Mouse (Mus musculus) heart, postnatal 0 days (tissue): ENCODE measurements at regions not wholly inside any gene's neighbourhood (a gene's known extent, or its start where the extent isn't known, plus 50 kb on each side); places are given as distances from the start of the nearest gene placed in this dataset.

Source experiments
- ATAC-seq: fragments of 200-750 bp; cut with Nextera tagmentation; 2 replicates; pipeline ENCODE4 v1.8.0; 2017; ENCODE audit warnings: low read depth, moderate number of reproducible peaks, moderate library complexity; ENCODE audit not compliant: insufficient read depth
- DNase-seq: peaks from one replicate; pipeline ENCODE4 v3.0.0-alpha.2; 2016; ENCODE audit warnings: low spot score
- H3K27ac ChIP-seq: fragments of 300-500 bp; sonication (generic); 2 replicates; pipeline ENCODE4 v1.5.1; 2014; ENCODE audit warnings: low read depth, mild to moderate bottlenecking
- H3K27me3 ChIP-seq: fragments of 300-500 bp; sonication (generic); 2 replicates; pipeline ENCODE4 v1.6.1; 2014; ENCODE audit warnings: low read length, mixed read lengths; ENCODE audit not compliant: control insufficient read depth, insufficient read depth
- H3K36me3 ChIP-seq: fragments of 300-500 bp; sonication (generic); replicated peaks from 2 replicates; pipeline ENCODE4 v1.6.1; 2014; ENCODE audit warnings: low read length, mixed read lengths; ENCODE audit not compliant: control insufficient read depth, insufficient read depth
- H3K4me1 ChIP-seq: fragments of 300-500 bp; sonication (generic); 2 replicates; pipeline ENCODE4 v1.6.1; 2014; ENCODE audit warnings: antibody characterized with exemption; ENCODE audit not compliant: control insufficient read depth, insufficient read depth
- H3K4me2 ChIP-seq: fragments of 300-500 bp; sonication (generic); 2 replicates; pipeline ENCODE4 v1.6.1; 2014; ENCODE audit warnings: low read depth, mild to moderate bottlenecking, low read length, moderate library complexity
- H3K4me3 ChIP-seq: fragments of 300-500 bp; sonication (generic); 2 replicates; pipeline ENCODE4 v1.5.1; 2014; ENCODE audit warnings: low read depth, low read length
- H3K9ac ChIP-seq: fragments of 300-500 bp; sonication (generic); replicated peaks from 2 replicates; pipeline ENCODE4 v1.6.1; 2014; ENCODE audit warnings: low read depth, low read length, mixed read lengths
- H3K9me3 ChIP-seq: fragments of 300-500 bp; sonication (generic); replicated peaks from 2 replicates; pipeline ENCODE4 v1.6.1; 2016; ENCODE audit warnings: low read length; ENCODE audit not compliant: control insufficient read depth
- CTCF ChIP-seq: IDR thresholded peaks from 2 replicates; pipeline ENCODE4 v1.5.1; 2016; ENCODE audit warnings: antibody characterized with exemption, control low read depth, low read depth
- EP300 ChIP-seq: IDR thresholded peaks from 2 replicates; pipeline ENCODE4 v1.6.1; 2016; ENCODE audit warnings: antibody characterized with exemption, low read depth
- WGBS: fragments of 180-500 bp; shearing (Covaris S2); extraction: QIAGEN DNeasy Blood & Tissue Kit; methylation state at CpG from one replicate; pipeline ENCODE4 v1.1.7; 2014; 5-methylcytosine and 5-hydroxymethylcytosine counted together

DNA sequence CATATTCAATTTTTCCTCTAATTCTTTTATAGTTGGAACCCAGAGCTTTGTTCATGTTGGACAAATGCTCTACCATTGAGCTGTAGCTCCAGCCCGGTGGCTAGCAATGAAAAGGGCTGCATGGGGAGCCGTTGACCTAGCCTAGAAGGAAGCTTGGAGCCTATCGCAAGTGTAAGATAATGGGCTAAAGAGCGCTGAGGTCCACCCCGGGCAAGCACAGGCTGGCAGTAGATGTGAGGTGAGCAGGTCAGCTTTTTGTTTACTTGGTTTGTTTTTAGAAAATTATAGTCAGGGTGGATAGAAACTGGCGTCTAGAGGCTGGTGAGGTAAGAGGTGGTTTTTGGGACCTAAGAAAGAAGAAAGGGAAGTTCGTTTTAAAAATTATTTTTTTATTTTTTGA, 181.0 kb downstream of the Plpp3 start:
- 67% methylated on average over 7 of the region's 7 CpGs for WGBS
- Histone ChIP-seq H3K36me3 (no peaks in the 10 kb centered on the region), H3K27ac (no peak overlapping the region), H3K4me3 (no peak overlapping the region), H3K4me2 (no peak overlapping the region), H3K9me3 (no peaks in the 10 kb centered on the region), H3K4me1 (peaks cover 3% of the 10 kb centered on the region; the same call in 1 of the 2 replicates), H3K9ac (no peak overlapping the region), H3K27me3 (no peaks in the 10 kb centered on the region)
- no peak for TF ChIP-seq CTCF
- no peak for TF ChIP-seq EP300
- no peak for DNase-seq
- ATAC-seq: no peak

DNA sequence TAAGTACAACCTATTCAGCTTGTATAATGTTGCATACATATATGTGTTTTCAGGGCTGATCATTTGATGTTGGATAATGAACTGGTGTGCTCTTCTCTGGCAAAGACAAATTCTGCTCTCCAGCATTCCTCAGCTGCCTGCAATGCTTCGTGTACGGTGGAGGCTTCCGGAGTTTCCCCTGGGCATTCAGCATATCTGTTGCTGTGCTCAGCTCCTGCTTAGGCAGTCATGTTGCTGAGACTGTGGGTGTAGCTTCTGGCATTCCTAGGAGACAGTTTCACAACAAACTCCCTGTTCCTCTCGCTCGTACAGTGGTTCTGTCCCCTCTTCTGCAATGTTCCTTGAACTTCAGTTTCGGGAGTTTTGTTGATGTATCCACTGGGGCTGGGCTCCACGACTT, 181.7 kb downstream of the Plpp3 start:
- no peaks in the 10 kb centered on the region for H3K9me3 ChIP-seq
- 28% methylated on average over 7 of the region's 7 CpGs for WGBS
- TF ChIP-seq EP300 (no peak), CTCF (no peak)
- peaks cover 3% of the 10 kb centered on the region; the same call in 1 of the 2 replicates for H3K4me1 ChIP-seq
- H3K27ac ChIP-seq: 0 out of 2 replicates have a peak overlapping the region, but pooled peaks have one; percentile 14
- ATAC-seq (peak; percentile 62; the same call in 1 of the 2 replicates), DNase-seq (peak; percentile 23)
- H3K4me3 ChIP-seq: no peak overlapping the region
- no peaks in the 10 kb centered on the region for H3K36me3 ChIP-seq
- H3K9ac ChIP-seq: no peak overlapping the region
- no peak overlapping the region for H3K4me2 ChIP-seq
- no peaks in the 10 kb centered on the region for H3K27me3 ChIP-seq

DNA sequence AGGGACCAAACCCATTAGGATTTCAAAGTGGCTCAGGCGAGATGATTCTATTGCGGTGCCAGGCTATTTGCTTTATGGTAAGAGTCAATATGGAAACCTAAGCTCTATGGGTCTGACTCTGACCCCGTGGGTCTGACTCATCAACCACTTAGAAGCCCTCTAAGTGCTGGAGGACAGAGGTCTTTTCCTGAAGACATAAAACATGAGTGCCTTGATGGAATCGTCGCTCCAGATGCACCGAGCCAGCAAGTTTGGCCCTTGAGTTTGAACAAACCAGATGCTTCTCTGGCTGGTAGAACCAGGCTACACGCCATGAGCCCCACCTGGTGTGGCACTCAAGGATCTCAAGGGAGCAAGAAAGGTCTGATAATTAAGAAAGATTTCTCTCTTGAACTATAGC, 184.1 kb downstream of the Plpp3 start:
- ATAC-seq (no peak), DNase-seq (no peak)
- Histone ChIP-seq H3K4me2 (no peak overlapping the region), H3K9ac (no peak overlapping the region), H3K27ac (no peak overlapping the region), H3K36me3 (no peaks in the 10 kb centered on the region), H3K9me3 (no peaks in the 10 kb centered on the region), H3K4me3 (no peak overlapping the region), H3K4me1 (peaks cover 3% of the 10 kb centered on the region; the same call in 1 of the 2 replicates), H3K27me3 (no peaks in the 10 kb centered on the region)
- TF ChIP-seq CTCF: no peak
- no peak for TF ChIP-seq EP300
- 84% methylated on average over 7 of the region's 7 CpGs for WGBS

DNA sequence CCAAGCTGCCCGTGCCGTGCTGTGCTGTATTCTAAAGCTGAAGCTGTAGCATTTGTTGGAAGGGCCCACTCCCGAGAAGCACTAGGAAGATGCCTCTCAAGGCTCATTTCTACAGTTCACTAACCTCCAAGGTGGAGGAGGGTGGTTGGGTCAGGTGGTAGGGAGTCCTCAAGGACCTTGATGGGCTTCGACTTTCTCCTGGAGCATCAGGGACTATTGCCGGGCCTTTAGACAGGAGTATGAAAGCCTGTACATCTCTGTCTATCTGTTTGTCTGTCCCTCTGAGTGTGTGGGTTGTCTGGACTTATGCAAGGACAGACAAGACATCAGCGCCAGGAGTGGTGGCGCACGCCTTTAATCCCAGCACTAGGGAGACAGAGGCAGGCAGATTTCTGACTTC, 189.7 kb downstream of the Plpp3 start:
- H3K4me1 ChIP-seq: no peaks in the 10 kb centered on the region
- no peak overlapping the region for H3K4me2 ChIP-seq
- no peak overlapping the region for H3K9ac ChIP-seq
- H3K27ac ChIP-seq: no peak overlapping the region
- H3K9me3 ChIP-seq: no peaks in the 10 kb centered on the region
- H3K4me3 ChIP-seq: no peak overlapping the region
- 93% methylated on average over 8 of the region's 8 CpGs for WGBS
- DNase-seq: no peak
- no peaks in the 10 kb centered on the region for H3K36me3 ChIP-seq
- no peaks in the 10 kb centered on the region for H3K27me3 ChIP-seq
- TF ChIP-seq EP300: no peak
- no peak for TF ChIP-seq CTCF
- no peak for ATAC-seq

DNA sequence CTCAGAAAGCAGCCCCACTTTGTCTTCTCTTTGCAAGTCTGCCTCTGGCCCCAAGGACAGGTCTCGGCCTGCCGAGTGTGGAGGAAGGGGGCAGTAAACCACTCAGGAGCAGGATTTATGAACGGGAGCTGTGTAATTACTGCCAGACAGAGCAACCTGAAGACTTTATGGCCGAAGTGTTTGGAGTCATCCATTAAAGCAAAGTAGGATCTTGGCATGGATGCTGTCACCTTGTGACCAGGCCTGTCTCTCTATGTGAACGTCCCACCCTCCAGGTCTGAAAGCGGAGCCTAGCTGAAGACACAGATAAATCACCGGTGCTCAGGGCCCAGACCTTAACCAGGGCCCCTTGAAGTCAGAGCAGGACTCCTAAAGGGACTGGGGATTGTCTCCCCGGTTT, 190.8 kb downstream of the Plpp3 start:
- Histone ChIP-seq H3K27me3 (no peaks in the 10 kb centered on the region), H3K27ac (no peak overlapping the region), H3K4me2 (no peak overlapping the region), H3K9me3 (no peaks in the 10 kb centered on the region), H3K4me3 (no peak overlapping the region), H3K4me1 (no peaks in the 10 kb centered on the region), H3K36me3 (no peaks in the 10 kb centered on the region), H3K9ac (no peak overlapping the region)
- DNase-seq (no peak), ATAC-seq (no peak)
- 74% methylated on average over 8 of the region's 8 CpGs for WGBS
- TF ChIP-seq EP300: no peak
- TF ChIP-seq CTCF: no peak

DNA sequence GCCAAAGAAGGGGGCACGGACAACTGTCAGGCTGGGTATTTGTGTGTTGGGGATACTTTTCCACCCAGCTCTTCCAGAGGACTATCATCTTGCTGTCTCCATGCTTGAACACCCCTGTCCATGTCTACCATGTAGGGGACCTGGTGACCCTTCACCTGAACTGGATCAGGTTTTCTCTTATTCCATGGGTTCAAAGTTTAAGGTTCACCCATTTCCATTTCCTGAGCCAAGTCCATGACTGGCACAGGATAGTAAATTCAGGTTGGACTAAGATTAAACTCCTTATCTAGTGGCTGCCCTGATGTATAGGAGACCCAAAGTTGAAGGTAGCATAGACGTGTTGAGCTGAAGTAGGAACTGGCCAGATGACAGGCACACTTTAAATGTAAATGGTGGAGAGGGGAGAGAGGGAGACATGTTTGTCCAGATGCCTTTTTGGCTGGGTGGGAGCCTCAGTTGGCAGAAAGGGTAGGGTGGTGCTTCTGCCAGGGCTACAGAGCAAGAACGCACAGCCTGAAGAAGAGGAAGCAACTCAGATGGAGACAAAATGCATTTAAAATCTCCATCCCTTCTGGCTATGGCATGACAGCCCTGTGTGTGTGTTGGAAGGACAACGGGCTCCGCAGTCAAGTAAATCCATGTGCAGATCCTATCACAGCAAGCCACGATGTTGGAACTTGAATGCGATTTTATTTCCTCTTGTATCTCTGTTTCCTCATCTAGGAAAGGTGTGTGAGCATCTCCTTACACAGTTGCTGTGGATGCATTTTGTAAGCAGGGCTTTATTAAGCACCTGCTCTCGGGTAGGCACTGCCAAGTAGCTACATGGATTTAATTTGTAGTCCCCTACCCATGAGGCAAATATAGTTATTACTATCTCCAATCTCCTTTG, 192.4 kb downstream of the Plpp3 start:
- Histone ChIP-seq H3K4me3 (no peak overlapping the region), H3K27me3 (no peaks in the 10 kb centered on the region), H3K9ac (no peak overlapping the region), H3K4me2 (no peak overlapping the region), H3K9me3 (no peaks in the 10 kb centered on the region), H3K27ac (no peak overlapping the region), H3K4me1 (no peaks in the 10 kb centered on the region), H3K36me3 (no peaks in the 10 kb centered on the region)
- 88% methylated on average over 8 of the region's 8 CpGs for WGBS
- ATAC-seq (no peak), DNase-seq (no peak)
- TF ChIP-seq EP300 (no peak), CTCF (no peak)
